Mouse (Mus musculus) lung, adult 2 months (tissue): Measurements from ENCODE around the gene Arhgap4.

Experiments used
- CTCF ChIP-seq: fragments of 200-500 bp; IDR thresholded peaks from 2 replicates; pipeline ENCODE4 v1.5.1; 2011; ENCODE audit warnings: mild to moderate bottlenecking, low read length, control low read depth; ENCODE audit not compliant: insufficient read depth
- POLR2A ChIP-seq: fragments of 200-500 bp; IDR thresholded peaks from 2 replicates; pipeline ENCODE4 v1.6.1; 2011; ENCODE audit warnings: low read depth, mild to moderate bottlenecking, control low read depth, low read length, borderline replicate concordance; ENCODE audit errors: extremely low read depth

DNA sequence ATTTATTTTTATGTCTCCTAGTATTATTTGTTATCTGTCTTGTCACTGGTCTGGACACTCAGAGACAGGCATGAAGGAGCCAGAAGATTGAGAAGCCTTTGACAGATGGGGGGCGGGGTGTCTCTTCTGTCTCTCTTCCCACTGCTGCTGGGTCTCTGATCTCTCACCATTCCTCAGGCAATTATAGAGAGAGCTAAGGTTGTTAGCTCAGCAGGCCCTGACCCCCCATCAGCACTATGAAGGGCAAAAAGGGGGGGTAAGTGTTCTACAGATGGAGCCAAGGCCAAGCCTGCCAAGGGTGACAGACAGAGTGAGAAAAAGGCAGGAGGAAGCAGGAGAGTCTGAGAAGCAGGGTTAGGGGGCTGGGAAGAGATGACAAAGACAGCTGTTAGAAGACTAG, 49.7 kb downstream of the Arhgap4 start:
- no peak for TF ChIP-seq CTCF
- TF ChIP-seq POLR2A = no peak
